Mouse (Mus musculus): ENCODE measurements at regions not wholly inside any gene's neighbourhood (a gene's known extent, or its start where the extent isn't known, plus 50 kb on each side); places are given as distances from the start of the nearest gene placed in this dataset.

- DNase-seq (ENCODE audit: low spot score in 2 of 2) = no peak
These were observed 126.1 kb downstream of the Zbtb18 start for GRCm38 (mm10) chr1:177568056-177568816.

GRCm38 (mm10) chr1:177569572-177569971 is 127.4 kb downstream of the Zbtb18 start:
- DNase-seq (ENCODE audit: low spot score in 2 of 2) = no peak

- peak; percentile 83 to 97 for DNase-seq (ENCODE audit: low spot score in 2 of 2)
These were observed 131.0 kb downstream of the Zbtb18 start for GRCm38 (mm10) chr1:177573017-177573725.

GRCm38 (mm10) chr1:177573781-177574180 is 131.6 kb downstream of the Zbtb18 start:
- DNase-seq (ENCODE audit: low spot score in 2 of 2) = no peak

- DNase-seq (ENCODE audit: low spot score in 2 of 2) = no peak
These were observed 132.2 kb downstream of the Zbtb18 start for GRCm38 (mm10) chr1:177574312-177574711.

- DNase-seq (ENCODE audit: low spot score in 2 of 2) = no peak
These were observed 142.2 kb downstream of the Zbtb18 start for GRCm38 (mm10) chr1:177584302-177584886.

- no peak for DNase-seq (ENCODE audit: low spot score in 2 of 2)
These were observed 143.2 kb downstream of the Zbtb18 start for GRCm38 (mm10) chr1:177585320-177585719.

GRCm38 (mm10) chr1:177589034-177589433 is 140.6 kb upstream of the 1700016C15Rik start:
- no peak for DNase-seq (ENCODE audit: low spot score in 2 of 2)

- no peak for DNase-seq (ENCODE audit: low spot score in 2 of 2)
These were observed 140.0 kb upstream of the 1700016C15Rik start for GRCm38 (mm10) chr1:177589656-177590055.

GRCm38 (mm10) chr1:177591742-177592141 is 137.9 kb upstream of the 1700016C15Rik start:
- no peak for DNase-seq (ENCODE audit: low spot score in 2 of 2)

- no peak for DNase-seq (ENCODE audit: low spot score in 2 of 2)
These were observed 137.3 kb upstream of the 1700016C15Rik start for GRCm38 (mm10) chr1:177592337-177592736.

GRCm38 (mm10) chr1:177594341-177594740 is 135.3 kb upstream of the 1700016C15Rik start:
- peak in 1 of 2 experiments; percentile 38 for DNase-seq (ENCODE audit: low spot score in 2 of 2)

GRCm38 (mm10) chr1:177595326-177595914 is 134.2 kb upstream of the 1700016C15Rik start:
- DNase-seq (ENCODE audit: low spot score in 2 of 2) = no peak

- DNase-seq (ENCODE audit: low spot score in 2 of 2) = no peak
These were observed 132.6 kb upstream of the 1700016C15Rik start for GRCm38 (mm10) chr1:177597036-177597435.

GRCm38 (mm10) chr1:177605353-177605969 is 124.2 kb upstream of the 1700016C15Rik start:
- peak in 1 of 2 experiments; percentile 26 for DNase-seq (ENCODE audit: low spot score in 2 of 2)

GRCm38 (mm10) chr1:177607565-177607964 is 122.0 kb upstream of the 1700016C15Rik start:
- DNase-seq (ENCODE audit: low spot score in 2 of 2) = no peak

GRCm38 (mm10) chr1:177608551-177609020 is 121.0 kb upstream of the 1700016C15Rik start:
- no peak for DNase-seq (ENCODE audit: low spot score in 2 of 2)

GRCm38 (mm10) chr1:177609226-177609625 is 120.4 kb upstream of the 1700016C15Rik start:
- no peak for DNase-seq (ENCODE audit: low spot score in 2 of 2)

GRCm38 (mm10) chr1:177609683-177610082 is 119.9 kb upstream of the 1700016C15Rik start:
- DNase-seq (ENCODE audit: low spot score in 2 of 2) = no peak

- DNase-seq (ENCODE audit: low spot score in 2 of 2) = no peak
These were observed 119.5 kb upstream of the 1700016C15Rik start for GRCm38 (mm10) chr1:177610156-177610555.

- DNase-seq (ENCODE audit: low spot score in 2 of 2) = no peak
These were observed 117.1 kb upstream of the 1700016C15Rik start for GRCm38 (mm10) chr1:177612546-177612945.
